Mouse (Mus musculus) layer of hippocampus, adult 8-10 months (tissue): ENCODE data around the gene Ptgds. TPM values are rescaled to one million over a fixed set of nuclear protein-coding genes. Genes with fewer than 3 reads are reported as not detected.

Source experiments
- microRNA-seq, 2 experiments: library from miRNA; unstranded; fragments of <30 nt; microRNA quantifications; one replicate each; pipeline ENCODE4 v1.2.0; 2022
- total RNA-seq, 4 experiments: library from RNA; stranded (reverse); gene quantifications; 2 replicates each; pipeline ENCODE4 v1.2.4; 2022

Ptgds gene
- total RNA-seq, 4 experiments from 2014 or later = 912 to 1,488 (median 1,209) TPM

Small RNA genes lying within 50 kb of the gene (microRNA-seq; reads per million reads assigned to microRNA genes)
- gene Mir3087 = 7.7 to 18.7 reads per million in 2 experiments

Other genes starting within 250 kb of the Ptgds start
- gene Tubb4b, start 245.3 kb downstream of the Ptgds start, total RNA-seq = 100 to 1,000 TPM; 303 to 348 (median 313) TPM
- not detected for gene Slc34a3, start 235.7 kb downstream of the Ptgds start, total RNA-seq
- not detected for gene Rnf224, start 233.3 kb downstream of the Ptgds start, total RNA-seq
- gene Rnf208, start 227.8 kb downstream of the Ptgds start, total RNA-seq = 100 to 1,000 TPM; 219 to 241 (median 229) TPM
- not detected for gene Cysrt1, start 227.6 kb downstream of the Ptgds start, total RNA-seq
- 1 to 10 TPM; 3.3 to 5.5 (median 4.4) TPM for gene AL732309.1, start 223.2 kb downstream of the Ptgds start, total RNA-seq
- 10 to 100 TPM; 27.0 to 44.4 (median 33.9) TPM for gene Tmem203, start 214.6 kb downstream of the Ptgds start, total RNA-seq
- gene Tprn, start 207.4 kb downstream of the Ptgds start, total RNA-seq = 10 to 100 TPM; 19.9 to 27.8 (median 24.3) TPM
- 10 to 100 TPM; 59.0 to 71.0 (median 64.3) TPM for gene Ssna1, start 197.6 kb downstream of the Ptgds start, total RNA-seq
- gene Anapc2, start 197.6 kb downstream of the Ptgds start, total RNA-seq = 100 to 1,000 TPM in 2 of 4 experiments, 10 to 100 TPM in 2; 87.9 to 110 (median 99.0) TPM
- not detected for gene Tmem210, start 181.9 kb downstream of the Ptgds start, total RNA-seq
- not detected for gene Lrrc26, start 180.1 kb downstream of the Ptgds start, total RNA-seq
- 100 to 1,000 TPM; 366 to 436 (median 415) TPM for gene Grin1, start 150.9 kb downstream of the Ptgds start, total RNA-seq
- 10 to 100 TPM; 53.7 to 68.2 (median 59.6) TPM for gene Man1b1, start 137.7 kb downstream of the Ptgds start, total RNA-seq
- 10 to 100 TPM; 38.9 to 52.9 (median 45.4) TPM for gene Dpp7, start 113.7 kb downstream of the Ptgds start, total RNA-seq
- gene Uap1l1, start 104.4 kb downstream of the Ptgds start, total RNA-seq = 10 to 100 TPM; 12.0 to 28.7 (median 20.3) TPM
- gene Sapcd2, start 97.7 kb downstream of the Ptgds start, total RNA-seq = 1 to 10 TPM; 2.4 to 4.6 (median 4.2) TPM
- 10 to 100 TPM; 14.6 to 20.7 (median 16.8) TPM for gene Entpd2, start 74.2 kb downstream of the Ptgds start, total RNA-seq
- gene Npdc1, start 70.7 kb downstream of the Ptgds start, total RNA-seq = 100 to 1,000 TPM; 390 to 435 (median 411) TPM
- gene Fut7, start 46.8 kb downstream of the Ptgds start, total RNA-seq = under 1 TPM; 0.35 to 0.98 (median 0.44) TPM
- 100 to 1,000 TPM; 165 to 186 (median 183) TPM for gene Abca2, start 41.3 kb downstream of the Ptgds start, total RNA-seq
- under 1 TPM in 2 of 4 experiments, not detected in 2; 0.43 to 0.92 TPM for gene Clic3, start 13.2 kb downstream of the Ptgds start, total RNA-seq
- 10 to 100 TPM; 60.3 to 63.5 (median 61.8) TPM for gene Paxx, start 9.0 kb downstream of the Ptgds start, total RNA-seq
- gene Lcn12, start 23.9 kb upstream of the Ptgds start, total RNA-seq = not detected
- 100 to 1,000 TPM; 116 to 120 (median 118) TPM for gene Fbxw5, start 30.7 kb upstream of the Ptgds start, total RNA-seq
- gene C8g, start 31.7 kb upstream of the Ptgds start, total RNA-seq = 1 to 10 TPM in 3 of 4 experiments, under 1 TPM in 1; 0.77 to 1.4 (median 1.2) TPM
- gene Traf2, start 76.9 kb upstream of the Ptgds start, total RNA-seq = 10 to 100 TPM; 10.1 to 12.1 (median 10.7) TPM
- 100 to 1,000 TPM; 124 to 203 (median 161) TPM for gene Edf1, start 87.8 kb upstream of the Ptgds start, total RNA-seq
- 1 to 10 TPM in 3 of 4 experiments, under 1 TPM in 1; 0.96 to 3.8 (median 2.0) TPM for gene Mamdc4, start 104.8 kb upstream of the Ptgds start, total RNA-seq
- gene Phpt1, start 105.2 kb upstream of the Ptgds start, total RNA-seq = 10 to 100 TPM; 64.6 to 76.6 (median 69.6) TPM
- gene Ajm1, start 111.7 kb upstream of the Ptgds start, total RNA-seq = 100 to 1,000 TPM in 1 of 4 experiments, 10 to 100 TPM in 3; 82.9 to 103 (median 92.4) TPM
- gene Rabl6, start 138.5 kb upstream of the Ptgds start, total RNA-seq = 100 to 1,000 TPM; 127 to 168 (median 150) TPM
- not detected for gene Ccdc183, start 147.6 kb upstream of the Ptgds start, total RNA-seq
- 10 to 100 TPM; 14.9 to 24.0 (median 16.6) TPM for gene Tmem141, start 152.0 kb upstream of the Ptgds start, total RNA-seq
- under 1 TPM; 0.45 to 0.80 (median 0.64) TPM for gene Fcna, start 158.0 kb upstream of the Ptgds start, total RNA-seq
- gene Lcn8, start 183.1 kb upstream of the Ptgds start, total RNA-seq = not detected
- not detected for gene Lcn5, start 187.9 kb upstream of the Ptgds start, total RNA-seq
- gene Lcn6, start 206.7 kb upstream of the Ptgds start, total RNA-seq = not detected
- gene Lcn10, start 212.7 kb upstream of the Ptgds start, total RNA-seq = not detected
- gene Obp2a, start 230.0 kb upstream of the Ptgds start, total RNA-seq = not detected
- gene Bmyc, start 236.7 kb upstream of the Ptgds start, total RNA-seq = 10 to 100 TPM; 72.4 to 98.0 (median 84.8) TPM